Mouse (Mus musculus): ENCODE results near the gene Olfr1442. TPM values are rescaled to one million over a fixed set of nuclear protein-coding genes. Genes with fewer than 3 reads are reported as not detected.
"Not testable (repeated sequence)": the region's sequence is repeated elsewhere in the genome, so short reads cannot be mapped to it uniquely, and the experiment has no call there.

The Olfr1442 gene
- not detected for total RNA-seq (2021)
- long read RNA-seq, experiment 1 = 0 reads
- long read RNA-seq, experiment 2 = 0 reads

GRCm38 (mm10) chr19:12670139-12670538 is at the start of gene Olfr1442:
Gene Olfr1442, plus strand, starts transcription at chr19:12670439.
- DNase-seq (ENCODE audit: low spot score in 2 of 2) = no peak

DNA sequence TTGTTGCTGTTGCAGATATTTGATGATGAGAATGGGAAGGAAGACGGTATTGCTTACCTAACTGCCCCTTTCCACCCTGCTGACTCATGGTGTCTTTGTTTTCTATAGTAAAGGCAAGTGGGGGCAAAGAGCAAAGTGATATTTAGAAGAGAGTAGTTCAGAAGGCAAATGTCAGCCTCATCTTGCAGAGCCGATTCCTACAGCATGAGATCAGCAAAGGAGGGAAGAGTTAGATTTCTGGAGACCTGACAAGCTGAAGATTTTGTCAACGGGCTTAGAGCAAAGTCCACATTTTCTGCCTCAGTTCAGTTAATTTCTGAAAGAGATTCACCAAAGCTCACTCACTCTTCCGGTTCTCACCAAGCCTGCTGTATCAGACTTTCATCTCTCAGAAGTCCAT is 37.1 kb upstream of the Olfr1442 start, which contains the start of gene Glyat:
Glyat (plus strand) TSS at position 133 of the 400 bp plus-strand sequence.
- DNase-seq (ENCODE audit: low spot score in 2 of 2) = no peak

DNA sequence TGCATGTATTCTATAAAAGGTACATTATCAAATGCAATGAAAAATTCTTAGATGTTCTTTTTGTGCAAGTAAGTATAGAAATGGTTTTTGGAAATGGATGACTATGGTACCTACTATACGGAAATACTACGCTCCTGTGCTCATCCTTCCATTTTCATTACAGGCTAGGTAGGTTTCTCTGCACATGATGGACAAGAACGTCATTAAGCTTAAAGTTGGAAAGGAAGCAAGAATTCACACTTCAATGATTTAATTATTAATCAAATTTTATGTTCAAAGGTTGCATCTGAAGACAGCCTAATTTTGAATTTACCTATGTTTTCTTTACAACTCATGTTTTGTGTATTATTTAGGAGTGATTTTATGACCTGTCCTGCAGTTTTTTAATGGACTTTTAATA is 36.0 kb upstream of the Olfr1442 start:
- DNase-seq (ENCODE audit: low spot score in 2 of 2) = no peak

DNA sequence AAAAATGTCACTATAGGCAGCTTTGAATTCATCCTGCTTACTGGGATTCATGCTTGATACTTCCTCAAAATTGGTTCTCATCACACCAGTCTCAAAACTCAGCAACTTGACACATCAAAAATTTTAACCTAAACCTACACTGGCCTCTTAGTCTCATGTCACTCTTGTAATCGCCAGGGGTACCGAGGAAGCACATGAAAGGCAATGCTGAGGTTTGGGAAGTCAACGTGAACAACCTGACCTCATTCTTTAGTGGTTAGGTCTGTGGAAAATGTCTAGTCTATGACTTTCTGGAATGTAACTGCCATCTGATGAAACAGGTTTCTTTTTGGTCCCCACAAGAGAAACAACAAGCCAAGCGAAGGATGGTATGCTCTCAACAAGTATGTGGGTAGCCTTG is 35.3 kb upstream of the Olfr1442 start:
- DNase-seq (ENCODE audit: low spot score in 2 of 2) = no peak

DNA sequence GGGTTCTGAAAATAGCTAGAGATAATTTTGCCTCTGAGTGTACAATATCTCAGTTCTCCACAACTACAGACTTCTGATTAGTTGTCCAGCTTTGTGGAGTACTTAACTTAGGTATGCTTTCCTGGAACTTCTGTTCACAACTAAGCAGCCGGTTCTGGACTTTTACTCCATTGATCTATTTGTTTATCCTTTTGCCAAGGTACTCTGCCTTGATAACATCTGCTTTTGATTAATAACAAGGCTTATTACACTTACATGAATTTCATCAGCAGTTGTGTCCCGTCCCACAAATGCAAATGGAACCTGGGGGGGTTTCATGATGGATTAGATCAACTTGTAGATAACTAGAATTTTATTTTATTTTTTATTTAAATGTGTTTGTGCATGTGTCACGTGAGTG is 33.4 kb upstream of the Olfr1442 start:
- DNase-seq (ENCODE audit: low spot score in 2 of 2) = no peak

DNA sequence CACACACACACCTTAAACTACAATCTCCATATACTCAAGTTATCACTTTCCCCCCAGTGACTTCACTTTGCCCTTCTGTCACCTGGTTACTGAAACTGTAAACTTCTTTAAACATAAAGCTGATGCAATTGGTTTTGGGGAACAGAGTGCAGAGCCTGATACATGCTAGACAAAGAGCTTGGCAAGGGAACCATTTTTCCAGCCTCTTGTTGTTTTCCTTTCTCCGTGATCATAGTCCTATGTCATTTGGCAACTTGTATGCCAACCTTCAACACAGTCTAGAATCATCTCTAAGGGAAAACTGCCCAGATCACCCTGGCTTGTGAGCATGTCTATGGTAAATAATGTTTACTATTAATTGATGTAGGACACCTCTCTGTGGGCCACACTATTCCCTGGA is 32.2 kb upstream of the Olfr1442 start:
- DNase-seq (ENCODE audit: low spot score in 2 of 2) = no peak

- DNase-seq (ENCODE audit: low spot score in 2 of 2) = no peak
Measured at GRCm38 (mm10) chr19:12649511-12649910, 20.7 kb upstream of the Olfr1442 start.

DNA sequence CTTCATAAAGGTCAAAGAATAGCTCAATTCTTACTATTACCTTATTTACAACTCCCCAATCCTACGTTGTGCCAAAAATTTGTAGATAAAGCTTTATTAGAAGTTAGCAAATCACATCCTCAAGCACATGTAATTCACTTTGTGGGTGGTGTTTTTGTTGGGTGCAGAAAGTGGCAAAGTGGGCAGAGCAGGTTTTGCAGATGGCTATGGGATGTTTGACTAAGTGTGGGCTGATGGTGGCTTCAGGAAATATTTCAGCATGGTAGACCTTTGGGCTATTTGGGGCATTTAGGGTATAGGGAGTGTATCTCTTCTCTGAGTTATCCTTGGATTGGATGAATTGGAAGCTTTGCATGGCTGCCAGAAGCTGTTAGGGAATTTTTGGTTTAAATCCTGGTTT is 4.1 kb upstream of the Olfr1442 start:
- no peak for DNase-seq (ENCODE audit: low spot score in 2 of 2)

DNA sequence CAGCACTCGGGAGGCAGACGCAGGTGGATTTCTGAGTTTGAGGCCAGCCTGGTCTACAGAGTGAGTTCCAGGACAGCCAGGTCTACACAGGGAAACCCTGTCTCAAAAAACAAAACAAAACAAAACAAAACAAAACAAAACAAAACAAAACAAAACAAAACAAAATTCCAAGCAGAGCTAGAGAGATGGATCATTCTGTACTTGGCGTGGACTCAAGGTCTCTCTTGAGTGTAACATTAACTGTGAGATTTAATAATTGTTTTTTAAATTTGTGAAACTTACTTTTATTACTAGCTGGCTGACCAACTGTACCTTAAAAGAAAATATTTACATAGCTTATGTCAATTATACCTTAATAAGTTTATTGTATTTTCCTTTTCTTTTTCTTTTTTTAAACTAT is 1.6 kb upstream of the Olfr1442 start:
- not testable (repeated sequence) for DNase-seq (ENCODE audit: low spot score in 2 of 2)

- no peak for DNase-seq (ENCODE audit: low spot score in 2 of 2)
Measured at GRCm38 (mm10) chr19:12671051-12671450, 812 bp downstream of the Olfr1442 start.

GRCm38 (mm10) chr19:12677812-12678211 is 7.6 kb downstream of the Olfr1442 start, which contains the start of gene Olfr1443:
Gene Olfr1443, plus strand, starts transcription at chr19:12678112.
- DNase-seq (ENCODE audit: low spot score in 2 of 2) = no peak

- no peak for DNase-seq (ENCODE audit: low spot score in 2 of 2)
Measured at GRCm38 (mm10) chr19:12684638-12685037, 14.4 kb downstream of the Olfr1442 start.

- no peak for DNase-seq (ENCODE audit: low spot score in 2 of 2)
Measured at GRCm38 (mm10) chr19:12685231-12685630, 15.0 kb downstream of the Olfr1442 start.

GRCm38 (mm10) chr19:12695590-12695989 is 25.4 kb downstream of the Olfr1442 start, which contains the start of gene Keg1:
Gene Keg1, plus strand, starts transcription at chr19:12695786.
- no peak for DNase-seq (ENCODE audit: low spot score in 2 of 2)

- no peak for DNase-seq (ENCODE audit: low spot score in 2 of 2)
Measured at GRCm38 (mm10) chr19:12696221-12696620, 26.0 kb downstream of the Olfr1442 start.

- no peak for DNase-seq (ENCODE audit: low spot score in 2 of 2)
Measured at GRCm38 (mm10) chr19:12708458-12708857, 38.2 kb downstream of the Olfr1442 start.

GRCm38 (mm10) chr19:12708986-12709385 is 38.7 kb downstream of the Olfr1442 start:
- no peak for DNase-seq (ENCODE audit: low spot score in 2 of 2)

DNA sequence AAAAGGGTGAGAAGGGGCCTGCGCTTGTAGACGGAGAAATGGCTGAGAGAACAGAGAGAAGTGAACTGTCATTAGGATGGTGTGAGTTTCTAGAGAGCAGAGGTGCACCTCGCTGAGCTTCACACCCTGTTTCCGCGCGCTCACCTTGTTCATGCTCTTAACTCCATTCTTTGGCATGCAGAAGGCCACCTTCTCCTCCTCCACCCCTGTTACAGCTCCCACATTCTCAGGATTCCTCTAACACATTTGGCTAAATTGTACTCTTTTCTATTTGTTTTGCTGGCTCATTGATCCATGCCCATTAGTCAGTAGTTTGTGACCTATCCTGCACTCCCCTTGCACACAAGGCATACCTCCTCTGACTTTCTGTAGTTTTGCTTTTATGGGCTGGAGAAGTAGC is 49.0 kb downstream of the Olfr1442 start:
- no peak for DNase-seq (ENCODE audit: low spot score in 2 of 2)

- DNase-seq (ENCODE audit: low spot score in 2 of 2) = no peak
Measured at GRCm38 (mm10) chr19:12720463-12720862, 50.2 kb downstream of the Olfr1442 start.

GRCm38 (mm10) chr19:12720919-12721318 is 50.7 kb downstream of the Olfr1442 start:
- not testable (repeated sequence) for DNase-seq (ENCODE audit: low spot score in 2 of 2)

- DNase-seq (ENCODE audit: low spot score in 2 of 2) = not testable (repeated sequence)
Measured at GRCm38 (mm10) chr19:12721596-12721995, 51.4 kb downstream of the Olfr1442 start.

DNA sequence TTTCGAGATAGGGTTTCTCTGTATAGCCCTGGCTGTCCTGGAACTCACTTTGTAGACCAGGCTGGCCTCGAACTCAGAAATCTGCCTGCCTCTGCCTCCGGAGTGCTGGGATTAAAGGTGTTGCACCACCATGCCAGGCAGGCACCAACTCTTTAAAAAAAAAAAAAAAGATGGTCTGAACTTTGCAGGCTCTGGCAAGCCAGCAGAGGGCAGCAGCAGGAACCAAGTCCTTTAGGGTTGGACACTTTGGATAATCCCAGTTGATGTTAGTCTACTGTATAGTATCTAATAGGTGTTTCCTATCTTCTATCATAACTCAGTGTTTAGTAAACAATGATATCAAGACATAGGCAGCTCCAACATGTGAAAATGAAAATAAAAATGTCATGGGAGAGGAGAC is 52.1 kb downstream of the Olfr1442 start:
- DNase-seq (ENCODE audit: low spot score in 2 of 2) = no peak

DNA sequence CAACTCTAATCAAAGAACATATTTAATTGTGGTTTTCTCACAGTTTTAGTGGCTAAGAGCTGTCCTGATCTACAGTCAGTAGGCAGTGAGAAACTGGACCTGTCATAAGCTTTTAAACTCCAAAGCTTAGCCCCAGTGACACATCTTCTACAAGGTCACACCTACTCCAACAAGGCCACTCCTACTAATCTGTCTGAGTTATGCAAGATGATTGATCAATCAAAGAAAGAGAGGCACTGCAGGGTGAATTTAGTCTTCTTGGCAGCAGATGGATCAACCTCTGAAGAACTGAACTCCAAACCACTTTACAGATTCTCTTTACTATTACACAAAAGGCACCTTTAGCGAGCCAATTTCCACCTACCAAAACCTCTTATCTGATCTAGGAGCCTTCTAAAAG is 55.6 kb downstream of the Olfr1442 start:
- no peak for DNase-seq (ENCODE audit: low spot score in 2 of 2)
